Mouse (Mus musculus) megakaryocyte-erythroid progenitor cell, adult 5-6 weeks (primary cell): ENCODE results near the gene Usp35. TPM values are rescaled to one million over a fixed set of nuclear protein-coding genes. Genes with fewer than 3 reads are reported as not detected.

Experiments
- ATAC-seq: replicated peaks from 2 replicates; pipeline ENCODE4 v1.8.0; 2016; ENCODE audit warnings: mild to moderate bottlenecking, inconsistent platforms; ENCODE audit not compliant: severe bottlenecking, poor library complexity, low FRiP score, low TSS enrichment
- total RNA-seq, 2 experiments: library from RNA; stranded (forward) in 1 of 2; stranded (reverse) in 1 of 2; fragments of 200-1000, 215-1000 nt in 1 of 2; fragments of >200 nt in 1 of 2; fragmentation: Nextera tagmentation in 1 of 2; gene quantifications; 2 replicates each; pipeline ENCODE4 v1.2.3; 2014 to 2017

Gene Usp35
- total RNA-seq, 2 experiments from 2014 or later: 0.44 TPM; not detected in 1

DNA sequence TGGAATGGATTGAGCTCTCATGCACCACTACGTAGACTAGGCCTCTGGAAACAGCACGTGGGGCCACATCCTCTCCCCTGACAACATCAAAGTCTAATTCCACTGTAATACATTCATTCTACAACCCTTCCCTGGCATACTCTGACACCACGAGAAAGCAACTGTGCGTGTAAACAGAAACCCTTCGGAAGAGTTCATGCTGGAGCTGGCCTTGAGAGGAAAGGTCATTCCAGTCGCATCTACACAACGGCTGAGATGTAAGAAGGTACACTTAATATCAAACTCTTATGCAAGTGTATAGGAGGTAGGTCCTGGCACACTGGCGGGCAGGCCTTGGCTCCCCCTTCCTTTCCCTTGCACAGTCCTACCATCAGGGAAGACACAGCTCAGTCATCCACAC is 7.5 kb downstream of the Usp35 start:
- no peak for ATAC-seq

DNA sequence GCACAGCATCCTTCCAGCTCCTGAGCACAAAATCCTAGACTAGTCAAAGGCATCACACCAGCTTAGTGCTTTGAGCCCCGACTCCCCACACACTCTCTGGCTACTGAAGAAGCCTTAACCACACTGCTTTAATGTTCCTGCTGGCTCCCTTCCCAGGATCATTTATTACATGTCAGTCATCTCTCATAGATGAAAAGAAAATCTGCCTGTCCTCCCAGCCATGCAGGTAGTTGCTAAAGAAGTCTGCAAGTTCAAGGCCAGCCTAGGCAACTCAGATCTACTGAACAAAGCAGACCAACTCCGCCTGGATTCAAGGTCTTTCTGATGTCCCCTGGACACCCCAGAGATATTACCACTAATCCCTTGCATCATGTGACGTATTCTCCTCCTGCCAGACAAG is 14.1 kb downstream of the Usp35 start:
- no peak for ATAC-seq

GRCm38 (mm10) chr7:97315656-97316055 is 16.2 kb downstream of the Usp35 start:
- ATAC-seq: no peak

DNA sequence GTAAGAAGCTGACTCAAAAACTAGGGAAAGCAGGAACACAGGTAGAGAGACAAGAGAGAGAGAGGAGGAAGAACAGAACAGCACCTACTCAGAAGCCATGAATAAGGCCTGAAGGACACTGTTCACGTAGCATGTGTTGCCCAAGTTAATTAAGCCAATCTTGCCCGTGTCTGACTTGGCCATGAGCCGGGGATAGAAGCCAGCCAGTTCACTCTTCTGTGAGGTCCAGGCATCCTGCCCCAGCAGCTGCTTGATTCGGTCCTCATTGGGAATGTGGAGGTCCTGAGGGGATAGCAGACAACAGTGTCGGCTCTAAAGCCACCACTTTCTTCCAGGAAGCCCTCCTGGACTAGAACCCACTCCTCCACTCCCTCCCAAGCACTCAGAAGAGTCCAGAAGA is 17.2 kb downstream of the Usp35 start:
- no peak for ATAC-seq

GRCm38 (mm10) chr7:97313364-97313995 is 18.3 kb downstream of the Usp35 start:
- ATAC-seq: no peak

DNA sequence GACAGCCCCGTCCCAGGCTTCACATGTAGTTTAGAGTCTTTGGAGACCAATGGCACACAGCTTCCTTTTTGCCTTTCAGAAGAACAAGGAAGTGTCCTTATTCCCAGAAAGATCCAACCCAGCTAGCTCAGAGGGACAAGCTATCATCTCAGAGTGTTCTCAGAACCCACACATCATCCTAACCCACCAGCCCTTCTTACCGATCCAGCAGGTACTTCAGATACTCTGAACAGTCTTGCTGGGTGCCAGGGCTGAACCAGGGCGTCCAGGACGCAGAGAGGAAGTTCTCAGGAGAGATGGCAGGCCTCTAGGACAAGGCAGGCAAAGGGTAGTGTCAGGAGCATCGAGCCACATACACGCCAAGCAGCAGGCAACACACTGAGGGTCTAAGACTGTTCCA is 19.0 kb downstream of the Usp35 start:
- ATAC-seq: no peak

DNA sequence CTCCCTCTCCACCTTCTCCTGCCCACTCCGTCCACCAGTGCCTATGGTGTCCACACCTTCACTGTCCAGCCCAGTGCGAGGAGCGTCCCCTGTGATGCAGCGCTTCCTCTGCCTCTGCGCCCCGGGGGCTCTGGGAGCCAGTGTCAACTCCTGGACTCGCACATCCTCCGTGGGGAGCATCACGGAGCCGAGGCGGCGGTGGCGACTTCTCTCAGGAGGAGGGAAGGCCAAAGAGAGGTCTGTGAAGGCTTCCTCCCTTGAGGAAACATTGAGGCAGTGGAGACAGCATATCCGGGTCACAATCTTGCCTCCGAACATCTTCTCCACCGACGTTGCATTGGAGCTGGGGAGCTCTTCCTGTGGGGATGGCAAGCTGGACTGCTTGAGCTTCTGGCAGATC is 19.6 kb downstream of the Usp35 start:
- no peak for ATAC-seq

DNA sequence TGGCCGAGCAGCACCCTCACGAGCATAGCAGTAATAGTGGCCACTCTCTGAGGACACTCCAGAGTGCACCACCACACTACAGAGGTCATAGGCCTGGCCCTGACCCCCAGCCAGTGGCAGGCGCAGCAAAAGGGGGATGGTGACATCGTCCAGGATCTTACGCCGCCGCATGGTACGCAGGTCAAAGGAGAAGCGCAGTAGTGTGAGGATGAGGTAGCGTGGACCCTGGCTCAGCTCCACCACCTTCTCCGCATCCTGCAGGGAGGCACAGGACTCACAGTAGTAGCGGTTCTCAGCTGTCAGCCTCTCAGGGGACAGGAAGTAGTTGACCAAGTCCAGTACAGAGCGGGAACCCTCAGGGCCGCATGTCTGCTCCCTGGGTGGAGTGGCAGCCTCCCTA is 20.2 kb downstream of the Usp35 start:
- no peak for ATAC-seq

DNA sequence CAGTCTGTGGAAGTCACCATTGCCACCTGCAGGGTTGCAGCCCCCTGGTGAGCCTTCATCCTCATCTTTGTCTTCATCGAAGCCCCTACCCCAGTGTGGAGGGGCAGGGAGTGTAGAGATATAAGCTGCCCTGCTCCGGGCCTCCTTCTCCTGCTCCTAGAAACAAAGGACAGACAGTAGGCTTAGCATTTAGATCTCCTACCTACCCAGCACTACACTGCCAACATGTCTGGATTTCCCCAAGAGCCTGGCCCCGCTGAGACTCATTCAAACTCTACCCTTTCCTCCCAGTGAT is 21.5 kb downstream of the Usp35 start:
- no peak for ATAC-seq

DNA sequence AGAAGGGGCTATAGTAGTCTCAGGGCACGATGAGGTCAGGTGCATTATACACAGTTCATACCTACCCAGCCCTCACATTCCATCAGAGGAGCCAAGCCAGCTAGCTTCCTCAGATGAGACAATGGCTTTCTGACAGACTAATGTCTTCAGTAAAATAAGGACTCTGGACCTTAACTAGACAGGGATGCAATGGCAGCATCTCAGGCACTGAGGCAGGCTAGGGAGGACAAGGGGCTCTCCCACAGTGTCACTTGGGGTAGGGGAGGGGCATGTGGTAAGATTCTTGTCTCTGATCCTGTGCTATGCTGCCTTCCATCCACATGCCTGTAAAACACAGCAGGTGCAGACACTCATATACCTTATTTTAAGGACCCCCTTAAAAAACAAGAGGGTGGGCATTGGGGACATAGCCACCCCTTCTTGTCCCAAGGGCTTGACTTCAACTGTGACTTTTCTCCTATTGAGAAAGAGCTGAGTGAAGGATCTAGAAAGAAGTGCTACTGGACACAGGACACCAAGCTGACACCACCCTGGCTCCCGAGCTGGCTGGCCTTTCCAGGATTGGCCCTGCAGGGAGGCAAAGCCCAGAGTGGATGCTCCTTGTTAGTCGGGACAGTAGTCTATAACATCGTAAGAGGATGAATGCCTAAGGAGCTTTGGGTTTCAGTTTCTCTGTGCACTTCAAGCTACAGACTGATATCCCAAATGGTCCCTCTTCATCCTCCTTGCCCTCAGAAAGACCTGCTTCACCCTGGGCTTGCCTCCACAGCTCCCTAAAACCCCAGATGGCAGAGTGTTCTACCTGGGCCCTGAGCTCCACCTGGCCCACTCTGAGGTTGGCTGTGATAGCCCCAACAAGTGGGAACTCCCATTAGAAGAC is 22.1 kb downstream of the Usp35 start:
- no peak for ATAC-seq

GRCm38 (mm10) chr7:97307546-97307945 is 24.3 kb downstream of the Usp35 start:
- ATAC-seq: no peak

DNA sequence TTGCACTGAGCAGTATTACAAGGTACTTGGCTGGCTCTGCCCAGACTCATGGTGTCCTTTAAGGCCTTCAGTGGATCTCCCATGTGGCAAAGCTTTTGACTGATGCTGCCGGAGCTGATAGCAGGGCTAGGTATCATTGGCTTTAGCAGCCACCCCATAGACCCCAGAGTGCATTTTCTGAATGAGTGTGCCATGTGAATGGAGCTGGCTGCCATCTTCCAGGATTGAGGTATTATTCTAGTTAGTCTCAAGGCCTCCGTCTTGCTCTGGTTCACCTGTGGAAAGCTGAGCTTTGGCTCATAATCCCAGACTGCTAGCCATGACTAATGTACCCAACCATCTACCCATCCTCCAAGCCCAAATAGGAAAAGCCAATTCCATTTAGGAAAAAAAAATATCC is 25.0 kb downstream of the Usp35 start:
- ATAC-seq: no peak

DNA sequence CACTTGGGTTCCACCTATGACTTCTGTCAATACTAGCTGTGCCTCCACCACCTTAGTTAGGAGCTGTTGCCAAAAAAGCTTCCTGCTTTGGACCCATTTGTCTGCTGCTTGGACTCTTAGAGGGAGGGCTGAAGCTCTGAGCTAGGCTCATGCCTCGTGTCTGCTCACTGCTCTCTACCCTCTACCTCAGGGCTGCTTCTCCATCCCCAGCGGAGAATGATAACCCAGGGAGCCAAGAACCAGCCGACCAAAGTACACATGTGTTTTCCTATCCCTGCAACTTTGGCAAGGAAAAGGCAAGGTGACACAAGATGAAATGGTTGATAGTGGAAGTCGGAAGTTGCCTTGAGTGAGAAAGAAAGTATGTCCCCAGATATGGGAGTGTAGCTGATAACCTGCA is 26.6 kb downstream of the Usp35 start:
- no peak for ATAC-seq

- ATAC-seq: no peak
Measured at GRCm38 (mm10) chr7:97304471-97304870, 27.3 kb downstream of the Usp35 start.

GRCm38 (mm10) chr7:97303614-97304013 is 28.2 kb downstream of the Usp35 start:
- no peak for ATAC-seq

- ATAC-seq: no peak
Measured at GRCm38 (mm10) chr7:97302876-97303275, 28.9 kb downstream of the Usp35 start.

GRCm38 (mm10) chr7:97302261-97302660 is 29.6 kb downstream of the Usp35 start:
- no peak for ATAC-seq

GRCm38 (mm10) chr7:97301321-97301720 is 30.5 kb downstream of the Usp35 start:
- ATAC-seq: no peak

- no peak for ATAC-seq
Measured at GRCm38 (mm10) chr7:97300914-97301313, 30.9 kb downstream of the Usp35 start.

DNA sequence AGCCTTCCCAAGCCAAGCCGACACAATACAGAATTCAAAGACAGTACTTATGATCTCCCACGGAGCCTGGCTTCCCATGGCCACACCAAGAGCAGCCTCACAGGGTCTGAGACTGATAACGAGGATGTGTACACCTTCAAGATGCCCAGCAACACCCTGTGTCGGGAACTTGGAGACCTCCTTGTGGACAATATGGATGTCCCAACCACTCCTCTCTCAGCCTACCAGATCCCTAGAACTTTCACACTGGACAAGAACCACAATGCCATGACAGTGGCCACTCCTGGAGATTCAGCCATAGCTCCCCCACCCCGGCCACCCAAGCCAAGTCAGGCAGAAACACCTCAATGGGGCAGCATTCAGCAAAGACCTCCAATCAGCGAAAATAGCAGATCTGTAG is 32.9 kb downstream of the Usp35 start:
- no peak for ATAC-seq

- ATAC-seq: no peak
Measured at GRCm38 (mm10) chr7:97298279-97298678, 33.5 kb downstream of the Usp35 start.
